In genomic region chr17:72332909-72333308, GRCm38 (mm10) we compare ENCODE assay signal across 20 mouse cellular contexts.
DNase-seq lines count a peak whose midpoint lies in the region; ATAC-seq and TF ChIP-seq lines count a peak whose summit lies in the region.
"Had no signal": no experiment of that assay in that cellular context is flagged by ENCODE, and none has a peak within 500 bp of the region (broad histone marks: within the 10 kb centered on the region; RNA-seq: fewer than 3 reads in every experiment).

No protein-coding gene starts in this region.

- no peak overlapping the region for H3K4me3 ChIP-seq in hindbrain, embryonic 11.5 days (ENCODE audit: low read depth, low read length)
- H3K4me3 ChIP-seq in hindbrain, embryonic 14.5 days (replicated peaks; ENCODE audit: low read length) = no peak overlapping the region
- H3K4me3 ChIP-seq in midbrain, postnatal 0 days (ENCODE audit: low read depth, low read length) = no peak overlapping the region
- H3K4me3 ChIP-seq in midbrain, embryonic 14.5 days (replicated peaks; ENCODE audit: low read depth, low read length) = no peak overlapping the region
- H3K4me3 ChIP-seq: erythroblast, embryonic 14.5 days; heart, embryonic 13.5 days; limb, embryonic 12.5 days; liver, embryonic 13.5 days had no signal

- no peaks in the 10 kb centered on the region for H3K9me3 ChIP-seq in hindbrain, embryonic 11.5 days (ENCODE audit: control insufficient read depth, low read length)
- H3K9me3 ChIP-seq in hindbrain, embryonic 14.5 days (ENCODE audit: control insufficient read depth, low read length) = no peaks in the 10 kb centered on the region
- no peaks in the 10 kb centered on the region for H3K9me3 ChIP-seq in midbrain, postnatal 0 days (ENCODE audit: low read length)
- H3K9me3 ChIP-seq in midbrain, embryonic 14.5 days (ENCODE audit: control insufficient read depth, low read length) = no peaks in the 10 kb centered on the region
- H3K9me3 ChIP-seq: heart, embryonic 13.5 days; limb, embryonic 12.5 days; liver, embryonic 13.5 days had no signal

- no peaks in the 10 kb centered on the region for H3K4me1 ChIP-seq in hindbrain, embryonic 11.5 days (replicated peaks; ENCODE audit: control insufficient read depth, insufficient read depth, low read length)
- H3K4me1 ChIP-seq in hindbrain, embryonic 14.5 days (replicated peaks; ENCODE audit: control insufficient read depth, insufficient read depth, low read length) = no peaks in the 10 kb centered on the region
- H3K4me1 ChIP-seq in midbrain, postnatal 0 days (ENCODE audit: insufficient read depth, low read length) = no peaks in the 10 kb centered on the region
- H3K4me1 ChIP-seq in midbrain, embryonic 14.5 days (ENCODE audit: control insufficient read depth, insufficient read depth, low read length) = no peaks in the 10 kb centered on the region
- H3K4me1 ChIP-seq: heart, embryonic 13.5 days; limb, embryonic 12.5 days; liver, embryonic 13.5 days had no signal

- H3K27ac ChIP-seq in hindbrain, embryonic 11.5 days (ENCODE audit: low read depth, low read length) = no peak overlapping the region
- H3K27ac ChIP-seq in hindbrain, embryonic 14.5 days = no peak overlapping the region
- no peak overlapping the region for H3K27ac ChIP-seq in midbrain, postnatal 0 days (ENCODE audit: low read depth, low read length)
- H3K27ac ChIP-seq in midbrain, embryonic 14.5 days (replicated peaks; ENCODE audit: low read depth, low read length) = no peak overlapping the region
- H3K27ac ChIP-seq: heart, embryonic 13.5 days; limb, embryonic 12.5 days; liver, embryonic 13.5 days had no signal

- DNase-seq in embryo, embryonic 10 days (ENCODE audit: low spot score) = peak; percentile 11
- no peak for DNase-seq in embryo, embryonic 9.5 days (ENCODE audit: extremely low spot score)
- DNase-seq in hindbrain, embryonic 11.5 days (ENCODE audit: low spot score) = peak; percentile 6
- no peak for DNase-seq in hindbrain, embryonic 14.5 days (ENCODE audit: low spot score)
- DNase-seq in midbrain, postnatal 0 days (ENCODE audit: low spot score) = peak; percentile 28
- DNase-seq in midbrain, embryonic 14.5 days = no peak
- no peak for DNase-seq in left cerebral cortex, adult 8-10 months (ENCODE audit: low spot score in 2 of 2)
- no peak for DNase-seq in ovary, postnatal 14 days (ENCODE audit: low spot score)
- DNase-seq: adrenal gland, postnatal 14 days; cerebellum, adult 11-12 months; cerebellum, postnatal 14 days; liver, embryonic 13.5 days; lung, embryonic 14.5 days; lung, postnatal 36 days; thymus, postnatal 14 days had no signal

- no peak for TF ChIP-seq CTCF in midbrain, postnatal 0 days (IDR thresholded peaks at IDR 0.05)

- no peaks in the 10 kb centered on the region for H3K36me3 ChIP-seq in hindbrain, embryonic 11.5 days (ENCODE audit: control insufficient read depth, insufficient read depth, low read length)
- no peaks in the 10 kb centered on the region for H3K36me3 ChIP-seq in hindbrain, embryonic 14.5 days (replicated peaks; ENCODE audit: control insufficient read depth, insufficient read depth)
- H3K36me3 ChIP-seq in midbrain, postnatal 0 days (ENCODE audit: insufficient read depth, low read length) = no peaks in the 10 kb centered on the region
- no peaks in the 10 kb centered on the region for H3K36me3 ChIP-seq in midbrain, embryonic 14.5 days (ENCODE audit: control insufficient read depth, insufficient read depth, low read length)
- H3K36me3 ChIP-seq: heart, embryonic 13.5 days; limb, embryonic 12.5 days; liver, embryonic 13.5 days had no signal

- H3K27me3 ChIP-seq in hindbrain, embryonic 11.5 days (ENCODE audit: control insufficient read depth, insufficient read depth, low read length) = no peaks in the 10 kb centered on the region
- no peaks in the 10 kb centered on the region for H3K27me3 ChIP-seq in hindbrain, embryonic 14.5 days (ENCODE audit: control insufficient read depth, insufficient read depth, low read length)
- H3K27me3 ChIP-seq in midbrain, postnatal 0 days (ENCODE audit: insufficient read depth, low read length) = no peaks in the 10 kb centered on the region
- no peaks in the 10 kb centered on the region for H3K27me3 ChIP-seq in midbrain, embryonic 14.5 days (ENCODE audit: control insufficient read depth, insufficient read depth, low read length)
- H3K27me3 ChIP-seq: heart, embryonic 13.5 days; limb, embryonic 12.5 days; liver, embryonic 13.5 days had no signal

- H3K9ac ChIP-seq in hindbrain, embryonic 11.5 days (ENCODE audit: low read depth, low read length) = no peak overlapping the region
- no peak overlapping the region for H3K9ac ChIP-seq in hindbrain, embryonic 14.5 days
- no peak overlapping the region for H3K9ac ChIP-seq in midbrain, postnatal 0 days (replicated peaks; ENCODE audit: low read length, poor library complexity, severe bottlenecking)
- no peak overlapping the region for H3K9ac ChIP-seq in midbrain, embryonic 14.5 days (replicated peaks; ENCODE audit: low read length)
- H3K9ac ChIP-seq: heart, embryonic 13.5 days; limb, embryonic 12.5 days; liver, embryonic 13.5 days; lung, embryonic 14.5 days had no signal

- 33% methylated on average over 4 of the region's 4 CpGs for WGBS in hindbrain, embryonic 11.5 days
- WGBS in hindbrain, embryonic 14.5 days = 12% methylated on average over 4 of the region's 4 CpGs
- 49% methylated on average over 4 of the region's 4 CpGs for WGBS in midbrain, postnatal 0 days
- WGBS in midbrain, embryonic 14.5 days = 46% methylated on average over 4 of the region's 4 CpGs

- H3K4me2 ChIP-seq in hindbrain, embryonic 11.5 days (replicated peaks; ENCODE audit: low read depth, low read length) = no peak overlapping the region
- no peak overlapping the region for H3K4me2 ChIP-seq in hindbrain, embryonic 14.5 days (replicated peaks)
- H3K4me2 ChIP-seq in midbrain, postnatal 0 days (ENCODE audit: low read depth, low read length, poor library complexity, severe bottlenecking) = no peak overlapping the region
- no peak overlapping the region for H3K4me2 ChIP-seq in midbrain, embryonic 14.5 days (ENCODE audit: low read length)
- H3K4me2 ChIP-seq: heart, embryonic 13.5 days; limb, embryonic 12.5 days; liver, embryonic 13.5 days; lung, embryonic 14.5 days had no signal

- no peak for ATAC-seq in hindbrain, embryonic 11.5 days (ENCODE audit: low FRiP score)
- ATAC-seq in hindbrain, embryonic 14.5 days (ENCODE audit: low FRiP score) = no peak
- ATAC-seq in midbrain, postnatal 0 days (ENCODE audit: low FRiP score) = no peak
- no peak for ATAC-seq in midbrain, embryonic 14.5 days (ENCODE audit: low FRiP score, low TSS enrichment)
- ATAC-seq: activated CD4-positive, CD25-positive, alpha-beta regulatory T cell, adult 4 months; forebrain, embryonic 16.5 days had no signal

Comparison
In these comparisons a context has a peak if more than half of its experiments do, and no peak if none do; other contexts are left out.
1. DNase-seq: peak in embryo, embryonic 10 days (single experiment), hindbrain, embryonic 11.5 days (single experiment) and midbrain, postnatal 0 days (single experiment); none in embryo, embryonic 9.5 days (single experiment), hindbrain, embryonic 14.5 days (single experiment), midbrain, embryonic 14.5 days (single experiment), left cerebral cortex, adult 8-10 months (0 of 2) and ovary, postnatal 14 days (single experiment).